Mouse (Mus musculus) liver, postnatal 0 days (tissue): ENCODE data around the gene Cldnd1.

ENCODE experiments used
- CTCF ChIP-seq: sonication (generic); IDR thresholded peaks from 2 replicates; pipeline ENCODE4 v1.5.1; 2016; ENCODE audit warnings: antibody characterized with exemption, low read depth
- EP300 ChIP-seq: IDR thresholded peaks from 2 replicates; pipeline ENCODE4 v1.6.1; 2016; ENCODE audit warnings: antibody characterized with exemption, low read depth, mild to moderate bottlenecking

- TF ChIP-seq CTCF (no peak), EP300 (no peak)
These were observed 30.9 kb upstream of the Cldnd1 start for GRCm38 (mm10) chr16:58696796-58697195.
